Mouse (Mus musculus) thymus, adult 2 months (tissue): ENCODE data around the gene Iscu.

Experiments used
- CTCF ChIP-seq: fragments of 200-500 bp; IDR thresholded peaks from 2 replicates; pipeline ENCODE4 v1.5.1; 2012; ENCODE audit warnings: mild to moderate bottlenecking, control low read depth, low read length, moderate library complexity, borderline replicate concordance; ENCODE audit not compliant: control insufficient read depth, poor library complexity, insufficient read depth; ENCODE audit errors: extremely low read depth
- POLR2A ChIP-seq: fragments of 200-500 bp; IDR thresholded peaks from 2 replicates; pipeline ENCODE4 v1.6.1; 2012; ENCODE audit warnings: mild to moderate bottlenecking, low read length, control low read depth, moderate library complexity; ENCODE audit not compliant: control insufficient read depth, poor library complexity, insufficient read depth; ENCODE audit errors: extremely low read depth

- TF ChIP-seq CTCF (no peak), POLR2A (no peak)
Observed at GRCm38 (mm10) chr5:113825558-113825957, 53.0 kb downstream of the Iscu start.
